Mouse (Mus musculus): Measurements from ENCODE around the gene Dbnl.

The Dbnl gene

GRCm38 (mm10) chr11:5788056-5789014 lies at the start of gene Dbnl:
Dbnl (plus strand) TSS chr11:5788488.
- peak; percentile 90 to 95 for DNase-seq (ENCODE audit: low spot score in 2 of 2)

GRCm38 (mm10) chr11:5738888-5739632 lies 49.2 kb upstream of the Dbnl start:
- no peak for DNase-seq (ENCODE audit: low spot score in 2 of 2)

- no peak for DNase-seq (ENCODE audit: low spot score in 2 of 2)
These were observed 48.4 kb upstream of the Dbnl start for GRCm38 (mm10) chr11:5739846-5740245.

- DNase-seq (ENCODE audit: low spot score in 2 of 2), result peak in 1 of 2 experiments; percentile 59
These were observed 47.7 kb upstream of the Dbnl start for GRCm38 (mm10) chr11:5740599-5740964.

GRCm38 (mm10) chr11:5740965-5741627 lies 47.2 kb upstream of the Dbnl start:
- peak; percentile 63 to 70 for DNase-seq (ENCODE audit: low spot score in 2 of 2)

- DNase-seq (ENCODE audit: low spot score in 2 of 2), result no peak
These were observed 46.2 kb upstream of the Dbnl start for GRCm38 (mm10) chr11:5742106-5742505.

GRCm38 (mm10) chr11:5744951-5745350 lies 43.3 kb upstream of the Dbnl start:
- no peak for DNase-seq (ENCODE audit: low spot score in 2 of 2)

GRCm38 (mm10) chr11:5753755-5754154 lies 34.5 kb upstream of the Dbnl start:
- DNase-seq (ENCODE audit: low spot score in 2 of 2), result no peak

GRCm38 (mm10) chr11:5761820-5762632 lies 26.3 kb upstream of the Dbnl start, which contains the start of gene Urgcp:
Urgcp (minus strand) TSS chr11:5762376.
- peak; percentile 89 to 95 for DNase-seq (ENCODE audit: low spot score in 2 of 2)

- DNase-seq (ENCODE audit: low spot score in 2 of 2), result no peak
These were observed 25.7 kb upstream of the Dbnl start for GRCm38 (mm10) chr11:5762633-5762982.

- DNase-seq (ENCODE audit: low spot score in 2 of 2), result peak in 1 of 2 experiments; percentile 23
These were observed 22.3 kb upstream of the Dbnl start for GRCm38 (mm10) chr11:5766019-5766418.

GRCm38 (mm10) chr11:5778481-5778880 lies 9.8 kb upstream of the Dbnl start:
- no peak for DNase-seq (ENCODE audit: low spot score in 2 of 2)

- no peak for DNase-seq (ENCODE audit: low spot score in 2 of 2)
These were observed 8.2 kb upstream of the Dbnl start for GRCm38 (mm10) chr11:5780035-5780499.

GRCm38 (mm10) chr11:5782199-5782944 lies 5.9 kb upstream of the Dbnl start:
- no peak for DNase-seq (ENCODE audit: low spot score in 2 of 2)

- DNase-seq (ENCODE audit: low spot score in 2 of 2), result no peak
These were observed 2.6 kb upstream of the Dbnl start for GRCm38 (mm10) chr11:5785732-5786131.

GRCm38 (mm10) chr11:5787671-5788055 lies 625 bp upstream of the Dbnl start:
- no peak for DNase-seq (ENCODE audit: low spot score in 2 of 2)

- no peak for DNase-seq (ENCODE audit: low spot score in 2 of 2)
These were observed 924 bp downstream of the Dbnl start for GRCm38 (mm10) chr11:5789071-5789753.

- DNase-seq (ENCODE audit: low spot score in 2 of 2), result peak in 1 of 2 experiments; percentile 66
These were observed 1.6 kb downstream of the Dbnl start for GRCm38 (mm10) chr11:5789754-5790333.

GRCm38 (mm10) chr11:5790431-5790830 lies 2.1 kb downstream of the Dbnl start:
- no peak for DNase-seq (ENCODE audit: low spot score in 2 of 2)

All from urinary bladder, adult 18-20 months (tissue).